Mouse (Mus musculus): ENCODE measurements around the gene Tmem109. TPM values are rescaled to one million over a fixed set of nuclear protein-coding genes. Genes with fewer than 3 reads are reported as not detected.

Gene Tmem109
- polyA plus RNA-seq, 1 experiment, result 223 TPM

GRCm38 (mm10) chr19:10847311-10848087, 34.3 kb downstream of the Tmem109 start:
- H3K36me3 ChIP-seq (ENCODE audit: control insufficient read depth, insufficient read depth), result no peaks in the 10 kb centered on the region
- no peak overlapping the region for H3K4me2 ChIP-seq (ENCODE audit: low read depth)
- no peak for TF ChIP-seq TCF12 (IDR thresholded peaks at IDR 0.05; ENCODE audit: insufficient read depth, poor library complexity, severe bottlenecking)
- TF ChIP-seq E2F4 (IDR thresholded peaks at IDR 0.05; ENCODE audit: insufficient read depth), result no peak
- TF ChIP-seq SRF (IDR thresholded peaks at IDR 0.05; ENCODE audit: control insufficient read depth, insufficient read length, low read depth), result no peak
- TF ChIP-seq CEBPB (IDR thresholded peaks at IDR 0.05; ENCODE audit: insufficient read depth, poor library complexity, severe bottlenecking), result no peak
- no peak for TF ChIP-seq POLR2AphosphoS2 (IDR thresholded peaks at IDR 0.05; ENCODE audit: insufficient read length, low read depth)
- TF ChIP-seq TCF3 (IDR thresholded peaks at IDR 0.05; ENCODE audit: insufficient read length, low read depth), result no peak
- no peak for TF ChIP-seq USF1 (IDR thresholded peaks at IDR 0.05; ENCODE audit: low read depth)
- TF ChIP-seq POLR2A (IDR thresholded peaks at IDR 0.05; ENCODE audit: insufficient read length, low read depth), result no peak
- no peak for TF ChIP-seq MYOG (IDR thresholded peaks at IDR 0.05; ENCODE audit: control insufficient read depth in 1 of 3, insufficient read depth in 1 of 3, insufficient read length in 2 of 3, low read depth in 2 of 3)
- no peak for TF ChIP-seq REST (IDR thresholded peaks at IDR 0.05; ENCODE audit: insufficient read depth, insufficient read length)
- no peak for TF ChIP-seq MAX (IDR thresholded peaks at IDR 0.05; ENCODE audit: low read depth)
- TF ChIP-seq MYOD1 (IDR thresholded peaks at IDR 0.05; ENCODE audit: control insufficient read depth in 1 of 3, insufficient read length in 2 of 3, low read depth in 2 of 3), result no peak
- H3K27me3 ChIP-seq (ENCODE audit: control insufficient read depth, insufficient read depth, insufficient read length), result no peaks in the 10 kb centered on the region
- no peak overlapping the region for H3ac ChIP-seq (ENCODE audit: control insufficient read depth, insufficient read length)
- no peak overlapping the region for H3K4me3 ChIP-seq
- no peaks in the 10 kb centered on the region for H3K79me2 ChIP-seq (ENCODE audit: control insufficient read depth, insufficient read depth)

GRCm38 (mm10) chr19:10846150-10846549, 35.7 kb downstream of the Tmem109 start:
- Histone ChIP-seq H3K27me3 (ENCODE audit: control insufficient read depth, insufficient read depth, insufficient read length) (no peaks in the 10 kb centered on the region), H3K4me3 (no peak overlapping the region), H3ac (ENCODE audit: control insufficient read depth, insufficient read length) (no peak overlapping the region), H3K4me2 (ENCODE audit: low read depth) (no peak overlapping the region), H3K79me2 (ENCODE audit: control insufficient read depth, insufficient read depth) (no peaks in the 10 kb centered on the region), H3K36me3 (ENCODE audit: control insufficient read depth, insufficient read depth) (no peaks in the 10 kb centered on the region)
- TF ChIP-seq MAX (IDR thresholded peaks at IDR 0.05; ENCODE audit: low read depth) (no peak), POLR2AphosphoS2 (IDR thresholded peaks at IDR 0.05; ENCODE audit: insufficient read length, low read depth) (no peak), TCF12 (IDR thresholded peaks at IDR 0.05; ENCODE audit: insufficient read depth, poor library complexity, severe bottlenecking) (no peak), CEBPB (IDR thresholded peaks at IDR 0.05; ENCODE audit: insufficient read depth, poor library complexity, severe bottlenecking) (no peak)

- Histone ChIP-seq H3K4me3 (no peak overlapping the region), H3ac (ENCODE audit: control insufficient read depth, insufficient read length) (no peak overlapping the region), H3K36me3 (ENCODE audit: control insufficient read depth, insufficient read depth) (no peaks in the 10 kb centered on the region), H3K4me2 (ENCODE audit: low read depth) (no peak overlapping the region), H3K27me3 (ENCODE audit: control insufficient read depth, insufficient read depth, insufficient read length) (no peaks in the 10 kb centered on the region), H3K79me2 (ENCODE audit: control insufficient read depth, insufficient read depth) (no peaks in the 10 kb centered on the region)
- no peak for TF ChIP-seq MYOG (IDR thresholded peaks at IDR 0.05; ENCODE audit: control insufficient read depth in 1 of 3, insufficient read depth in 1 of 3, insufficient read length in 2 of 3, low read depth in 2 of 3)
- no peak for TF ChIP-seq POLR2AphosphoS2 (IDR thresholded peaks at IDR 0.05; ENCODE audit: insufficient read length, low read depth)
- no peak for TF ChIP-seq TCF3 (IDR thresholded peaks at IDR 0.05; ENCODE audit: insufficient read length, low read depth)
- no peak for TF ChIP-seq E2F4 (IDR thresholded peaks at IDR 0.05; ENCODE audit: insufficient read depth)
- TF ChIP-seq TCF12 (IDR thresholded peaks at IDR 0.05; ENCODE audit: insufficient read depth, poor library complexity, severe bottlenecking), result no peak
- no peak for TF ChIP-seq POLR2A (IDR thresholded peaks at IDR 0.05; ENCODE audit: insufficient read length, low read depth)
- no peak for TF ChIP-seq CEBPB (IDR thresholded peaks at IDR 0.05; ENCODE audit: insufficient read depth, poor library complexity, severe bottlenecking)
Measured at GRCm38 (mm10) chr19:10845454-10845853, 36.3 kb downstream of the Tmem109 start.

- Histone ChIP-seq H3K27me3 (ENCODE audit: control insufficient read depth, insufficient read depth, insufficient read length) (no peaks in the 10 kb centered on the region), H3ac (ENCODE audit: control insufficient read depth, insufficient read length) (no peak overlapping the region), H3K4me2 (ENCODE audit: low read depth) (no peak overlapping the region), H3K4me3 (no peak overlapping the region), H3K36me3 (ENCODE audit: control insufficient read depth, insufficient read depth) (no peaks in the 10 kb centered on the region), H3K79me2 (ENCODE audit: control insufficient read depth, insufficient read depth) (no peaks in the 10 kb centered on the region)
- TF ChIP-seq MYOD1 (IDR thresholded peaks at IDR 0.05; ENCODE audit: control insufficient read depth in 1 of 3, insufficient read length in 2 of 3, low read depth in 2 of 3) (no peak), USF1 (IDR thresholded peaks at IDR 0.05; ENCODE audit: low read depth) (no peak), TCF12 (IDR thresholded peaks at IDR 0.05; ENCODE audit: insufficient read depth, poor library complexity, severe bottlenecking) (no peak), E2F4 (IDR thresholded peaks at IDR 0.05; ENCODE audit: insufficient read depth) (no peak), MYOG (IDR thresholded peaks at IDR 0.05; ENCODE audit: control insufficient read depth in 1 of 3, insufficient read depth in 1 of 3, insufficient read length in 2 of 3, low read depth in 2 of 3) (no peak), POLR2A (IDR thresholded peaks at IDR 0.05; ENCODE audit: insufficient read length, low read depth) (no peak), CEBPB (IDR thresholded peaks at IDR 0.05; ENCODE audit: insufficient read depth, poor library complexity, severe bottlenecking) (no peak), TCF3 (IDR thresholded peaks at IDR 0.05; ENCODE audit: insufficient read length, low read depth) (no peak), MAX (IDR thresholded peaks at IDR 0.05; ENCODE audit: low read depth) (no peak), POLR2AphosphoS2 (IDR thresholded peaks at IDR 0.05; ENCODE audit: insufficient read length, low read depth) (no peak), REST (IDR thresholded peaks at IDR 0.05; ENCODE audit: insufficient read depth, insufficient read length) (no peak), SRF (IDR thresholded peaks at IDR 0.05; ENCODE audit: control insufficient read depth, insufficient read length, low read depth) (no peak)
Measured at GRCm38 (mm10) chr19:10844206-10844605, 37.6 kb downstream of the Tmem109 start.

- no peaks in the 10 kb centered on the region for H3K36me3 ChIP-seq (ENCODE audit: control insufficient read depth, insufficient read depth)
- no peaks in the 10 kb centered on the region for H3K27me3 ChIP-seq (ENCODE audit: control insufficient read depth, insufficient read depth, insufficient read length)
- no peak for TF ChIP-seq TCF3 (IDR thresholded peaks at IDR 0.05; ENCODE audit: insufficient read length, low read depth)
- TF ChIP-seq MAX (IDR thresholded peaks at IDR 0.05; ENCODE audit: low read depth), result no peak
- TF ChIP-seq SRF (IDR thresholded peaks at IDR 0.05; ENCODE audit: control insufficient read depth, insufficient read length, low read depth), result no peak
- no peak for TF ChIP-seq POLR2AphosphoS2 (IDR thresholded peaks at IDR 0.05; ENCODE audit: insufficient read length, low read depth)
- no peak for TF ChIP-seq USF1 (IDR thresholded peaks at IDR 0.05; ENCODE audit: low read depth)
- TF ChIP-seq REST (IDR thresholded peaks at IDR 0.05; ENCODE audit: insufficient read depth, insufficient read length), result no peak
- TF ChIP-seq MYOG (IDR thresholded peaks at IDR 0.05; ENCODE audit: control insufficient read depth in 1 of 3, insufficient read depth in 1 of 3, insufficient read length in 2 of 3, low read depth in 2 of 3), result no peak
- TF ChIP-seq TCF12 (IDR thresholded peaks at IDR 0.05; ENCODE audit: insufficient read depth, poor library complexity, severe bottlenecking), result no peak
- TF ChIP-seq MYOD1 (IDR thresholded peaks at IDR 0.05; ENCODE audit: control insufficient read depth in 1 of 3, insufficient read length in 2 of 3, low read depth in 2 of 3), result no peak
- no peak for TF ChIP-seq POLR2A (IDR thresholded peaks at IDR 0.05; ENCODE audit: insufficient read length, low read depth)
- TF ChIP-seq E2F4 (IDR thresholded peaks at IDR 0.05; ENCODE audit: insufficient read depth), result no peak
- no peak for TF ChIP-seq CEBPB (IDR thresholded peaks at IDR 0.05; ENCODE audit: insufficient read depth, poor library complexity, severe bottlenecking)
- H3K4me3 ChIP-seq, result no peak overlapping the region
- H3ac ChIP-seq (ENCODE audit: control insufficient read depth, insufficient read length), result no peak overlapping the region
- H3K4me2 ChIP-seq (ENCODE audit: low read depth), result no peak overlapping the region
- H3K79me2 ChIP-seq (ENCODE audit: control insufficient read depth, insufficient read depth), result no peaks in the 10 kb centered on the region
Measured at GRCm38 (mm10) chr19:10842914-10843313, 38.9 kb downstream of the Tmem109 start.

Measured in myocyte (in vitro differentiated cells).